Mouse (Mus musculus): ENCODE results near the gene C1qtnf7.

DNA sequence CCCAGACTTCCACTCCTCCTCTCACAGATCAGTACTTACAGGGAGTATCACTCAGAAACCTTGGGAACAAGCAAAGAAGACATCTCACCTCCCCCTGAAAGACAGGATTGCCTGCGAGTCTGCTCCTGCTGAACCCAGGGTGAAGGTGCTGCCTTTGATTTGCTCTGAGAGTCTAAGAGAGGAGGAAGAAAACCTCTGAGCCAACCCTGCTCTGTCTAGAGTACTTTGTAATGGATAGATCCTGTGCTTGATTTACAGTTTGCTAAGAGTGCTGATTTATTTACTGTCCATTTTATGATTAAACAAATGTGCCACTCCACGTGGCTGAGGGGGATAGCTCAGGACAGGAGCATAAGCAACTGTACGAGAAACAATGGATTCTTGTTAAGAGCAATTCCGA, 35.1 kb downstream of the C1qtnf7 start:
- TF ChIP-seq MAZ (IDR thresholded peaks at IDR 0.05; ENCODE audit: low read depth, low read length) (no peak), MAFK (IDR thresholded peaks at IDR 0.05; ENCODE audit: borderline replicate concordance, low read depth, low read length) (no peak), POLR2A (IDR thresholded peaks at IDR 0.05; ENCODE audit: control insufficient read depth in 1 of 2, insufficient read depth in 1 of 2, low read depth in 1 of 2, low read length in 2 of 2, poor library complexity in 1 of 2) (no peak), CTCF (IDR thresholded peaks at IDR 0.05 in 2 of 3, conservative IDR thresholded peaks at IDR 0.05 in 1 of 3; ENCODE audit: control insufficient read depth in 1 of 3, insufficient read depth in 1 of 3, low read depth in 2 of 3, low read length in 3 of 3, poor library complexity in 1 of 3, severe bottlenecking in 1 of 3) (no peak), POLR2AphosphoS2 (IDR thresholded peaks at IDR 0.05; ENCODE audit: low read length) (no peak), MYC (IDR thresholded peaks at IDR 0.05; ENCODE audit: low read depth, low read length) (no peak), KAT2A (conservative IDR thresholded peaks at IDR 0.05; ENCODE audit: low read depth, low read length) (no peak)

Data from MEL (cell line).